Mouse (Mus musculus) limb, embryonic 12.5 days (tissue): Measurements from ENCODE around the gene Sec24d. TPM values are rescaled to one million over a fixed set of nuclear protein-coding genes. Genes with fewer than 3 reads are reported as not detected.
"Not testable (repeated sequence)": the region's sequence is repeated elsewhere in the genome, so short reads cannot be mapped to it uniquely, and the experiment has no call there.

Experiments
- ATAC-seq: fragments of 200-750 bp; cut with Nextera tagmentation; 2 replicates; pipeline ENCODE4 v1.8.0; 2017; ENCODE audit warnings: low read depth, moderate TSS enrichment; ENCODE audit not compliant: insufficient number of reproducible peaks, insufficient read depth, low FRiP score, low TSS enrichment
- H3K27ac ChIP-seq: fragments of 300-500 bp; sonication (generic); 2 replicates; pipeline ENCODE4 v1.5.1; 2016; ENCODE audit warnings: mild to moderate bottlenecking, moderate library complexity
- H3K27me3 ChIP-seq: fragments of 300-500 bp; sonication (generic); 2 replicates; pipeline ENCODE4 v1.6.1; 2016; ENCODE audit warnings: mild to moderate bottlenecking, moderate library complexity
- H3K36me3 ChIP-seq: fragments of 300-500 bp; sonication (generic); 2 replicates; pipeline ENCODE4 v1.6.1; 2016; ENCODE audit warnings: mild to moderate bottlenecking, moderate library complexity
- H3K4me1 ChIP-seq: fragments of 300-500 bp; sonication (generic); replicated peaks from 2 replicates; pipeline ENCODE4 v1.6.1; 2016
- H3K4me2 ChIP-seq: fragments of 300-500 bp; sonication (generic); 2 replicates; pipeline ENCODE4 v1.6.1; 2016; ENCODE audit warnings: mild to moderate bottlenecking, moderate library complexity
- H3K4me3 ChIP-seq: fragments of 300-500 bp; sonication (generic); replicated peaks from 2 replicates; pipeline ENCODE4 v1.5.1; 2016; ENCODE audit warnings: mild to moderate bottlenecking
- H3K9ac ChIP-seq: fragments of 300-500 bp; sonication (generic); replicated peaks from 2 replicates; pipeline ENCODE4 v1.6.1; 2016; ENCODE audit warnings: mild to moderate bottlenecking, moderate library complexity
- H3K9me3 ChIP-seq: fragments of 300-500 bp; sonication (generic); 2 replicates; pipeline ENCODE4 v1.6.1; 2016; ENCODE audit warnings: mild to moderate bottlenecking, moderate library complexity
- WGBS: fragments of 180-500 bp; shearing (Covaris S2); methylation state at CpG from one replicate; pipeline ENCODE4 v1.1.7; 2016; 5-methylcytosine and 5-hydroxymethylcytosine counted together
- polyA plus RNA-seq: library from polyadenylated mRNA; unstranded; fragments of >200 nt; fragmentation: Nextera tagmentation; extraction: Ambion mirVana; gene quantifications from 2 replicates; pipeline ENCODE4 v1.2.1, GENCODE M21; 2016

The Sec24d gene
- polyA plus RNA-seq, 1 experiment from 2014 or later: 41.8 TPM

DNA sequence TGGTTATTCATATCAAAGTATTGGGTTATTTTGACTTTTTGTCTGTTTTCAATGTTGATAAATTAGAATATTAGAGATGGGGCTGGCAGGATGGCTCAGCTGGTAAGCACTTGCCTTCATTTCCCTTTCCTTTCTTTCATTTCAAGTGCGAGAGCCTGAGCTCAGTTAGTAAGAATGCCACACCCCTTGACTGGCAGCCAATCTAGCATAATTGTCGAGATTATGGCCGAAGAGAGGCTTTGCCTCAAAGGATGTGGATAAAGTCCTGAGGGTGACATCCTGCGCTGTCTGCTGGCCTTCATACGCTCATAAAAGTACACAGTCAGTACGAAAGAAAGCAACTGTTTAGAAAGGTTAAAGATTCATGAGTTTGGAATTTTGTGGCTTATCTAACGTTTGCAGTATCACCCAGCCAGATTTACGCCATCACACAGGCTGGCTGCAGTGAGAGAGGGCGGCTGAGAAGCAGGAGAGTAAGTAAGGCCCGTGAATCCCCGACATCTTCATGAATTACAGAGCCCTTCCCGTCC, 71.5 kb downstream of the Sec24d start:
- no peak overlapping the region for H3K4me2 ChIP-seq
- H3K27ac ChIP-seq: no peak overlapping the region
- H3K4me3 ChIP-seq: no peak overlapping the region
- no peaks in the 10 kb centered on the region for H3K9me3 ChIP-seq
- ATAC-seq: no peak
- H3K9ac ChIP-seq: no peak overlapping the region
- H3K4me1 ChIP-seq: peaks cover 17% of the 10 kb centered on the region
- 69% methylated on average over 12 of the region's 12 CpGs for WGBS
- H3K36me3 ChIP-seq: peaks cover 19% of the 10 kb centered on the region
- H3K27me3 ChIP-seq: no peaks in the 10 kb centered on the region

DNA sequence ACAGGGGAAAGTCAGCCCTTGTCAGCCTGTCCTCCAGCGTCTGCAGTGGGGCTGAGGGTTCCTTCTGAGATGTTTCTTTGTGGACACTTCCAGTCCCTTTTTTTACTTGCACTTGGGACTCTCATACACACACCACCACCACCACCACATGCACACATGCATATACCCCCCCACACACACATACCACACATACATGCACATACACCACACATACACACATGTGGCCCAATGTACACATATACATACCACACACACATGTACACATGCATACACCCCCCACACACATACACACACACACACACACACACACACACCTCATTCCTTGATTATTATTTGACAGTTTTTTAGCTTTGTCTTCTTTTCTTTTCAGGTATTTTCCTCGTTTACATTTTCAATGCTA, 73.8 kb downstream of the Sec24d start:
- Histone ChIP-seq H3K4me1 (peaks cover 7% of the 10 kb centered on the region), H3K4me3 (no peak overlapping the region), H3K9me3 (no peaks in the 10 kb centered on the region), H3K36me3 (peaks cover 27% of the 10 kb centered on the region), H3K4me2 (no peak overlapping the region), H3K27ac (no peak overlapping the region), H3K27me3 (no peaks in the 10 kb centered on the region), H3K9ac (no peak overlapping the region)
- WGBS: 88% methylated on average over 2 of the region's 2 CpGs
- ATAC-seq: no peak

DNA sequence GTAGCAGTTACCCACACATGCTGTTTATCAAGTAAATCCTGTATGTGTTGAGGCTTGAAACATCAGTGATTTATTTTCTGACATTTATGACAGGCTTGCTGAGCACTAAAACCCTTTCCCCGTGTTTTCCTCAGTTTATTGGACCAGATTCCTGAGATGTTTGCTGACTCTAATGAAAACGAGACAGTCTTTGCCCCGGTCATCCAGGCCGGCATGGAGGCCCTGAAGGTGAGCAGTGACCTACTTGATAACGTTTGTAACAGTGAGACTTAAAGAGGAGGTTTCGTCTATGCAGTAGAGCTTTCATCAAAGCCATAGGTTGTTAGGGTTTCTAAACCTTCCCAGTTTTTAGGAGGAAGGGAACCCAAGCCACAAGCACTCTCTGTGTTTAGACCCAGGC, 76.4 kb downstream of the Sec24d start:
- 20% methylated on average over 6 of the region's 6 CpGs for WGBS

DNA sequence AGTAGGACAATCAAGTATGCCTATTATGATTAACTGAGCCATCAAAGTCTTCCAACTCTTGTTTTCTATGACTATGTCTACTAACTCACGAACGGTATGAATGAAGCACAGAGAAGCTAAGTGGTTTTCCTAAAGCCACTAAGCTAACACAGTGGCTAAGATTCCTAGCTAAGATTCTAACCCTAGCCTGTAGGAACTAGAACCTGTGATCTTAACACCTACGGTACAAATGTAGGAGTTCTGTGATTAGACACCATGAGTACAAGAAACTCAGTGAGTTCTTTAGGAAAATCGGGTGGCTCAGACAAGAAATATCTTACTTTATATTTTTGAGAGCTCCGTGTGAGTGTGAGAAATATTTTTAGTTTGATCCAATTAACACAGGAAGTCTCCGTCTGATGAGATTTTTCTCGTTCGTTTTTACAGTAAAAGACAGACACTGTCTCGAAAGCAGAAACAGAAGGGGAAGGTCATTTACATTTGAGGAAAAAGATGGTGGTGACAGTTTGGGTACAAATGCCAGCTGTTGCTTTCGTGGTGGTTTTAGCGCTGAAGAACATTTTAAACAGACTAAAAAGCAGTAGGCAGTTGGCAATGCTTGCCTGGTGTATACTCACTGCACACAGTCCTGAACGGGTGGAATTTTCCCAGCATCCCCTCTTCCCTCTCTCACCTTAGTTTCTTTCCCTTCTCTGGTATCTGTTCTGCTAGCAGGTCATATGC, 81.0 kb downstream of the Sec24d start:
- Histone ChIP-seq H3K27me3 (no peaks in the 10 kb centered on the region), H3K9me3 (0 out of 2 replicates have a peak, but pooled peaks cover 2% of the 10 kb centered on the region), H3K4me2 (no peak overlapping the region), H3K4me1 (peaks cover 5% of the 10 kb centered on the region; the same call in 1 of the 2 replicates), H3K36me3 (peaks cover 33% of the 10 kb centered on the region; the same call in 1 of the 2 replicates), H3K4me3 (no peak overlapping the region), H3K27ac (no peak overlapping the region), H3K9ac (no peak overlapping the region)
- no peak for ATAC-seq
- 89% methylated on average over 12 of the region's 12 CpGs for WGBS

More for the DNA sequence above, 76.4 kb downstream of the Sec24d start:
- peaks cover 5% of the 10 kb centered on the region; the same call in 1 of the 2 replicates for H3K4me1 ChIP-seq
- ATAC-seq: no peak
- peak overlapping the region; percentile 37; the same call in 1 of the 2 replicates for H3K27ac ChIP-seq
- H3K36me3 ChIP-seq: peaks cover 27% of the 10 kb centered on the region; the same call in 1 of the 2 replicates
- H3K4me3 ChIP-seq: no peak overlapping the region
- H3K9me3 ChIP-seq: 0 out of 2 replicates have a peak, but pooled peaks cover 2% of the 10 kb centered on the region
- H3K9ac ChIP-seq: no peak overlapping the region
- no peak overlapping the region for H3K4me2 ChIP-seq
- H3K27me3 ChIP-seq: no peaks in the 10 kb centered on the region

DNA sequence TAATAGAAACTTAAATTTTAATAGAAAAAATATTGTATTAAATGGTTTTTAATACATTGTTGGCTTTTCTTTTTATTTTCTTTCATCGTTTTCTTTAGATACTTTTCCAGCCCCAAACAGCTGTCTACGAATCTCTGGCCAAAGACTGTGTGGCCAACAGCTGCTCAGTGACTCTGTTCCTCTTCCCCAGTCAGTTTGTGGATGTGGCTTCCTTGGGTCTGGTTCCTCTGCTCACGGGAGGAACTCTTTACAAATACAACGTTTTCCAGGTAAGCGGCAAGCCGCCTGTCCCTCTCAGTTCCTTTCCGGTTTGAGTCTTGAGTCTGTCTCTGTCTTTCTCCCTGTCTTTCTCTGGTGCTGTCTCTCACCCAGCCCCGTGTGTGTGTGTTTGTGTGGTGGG, 83.3 kb downstream of the Sec24d start:
- Histone ChIP-seq H3K4me1 (no peaks in the 10 kb centered on the region), H3K4me2 (no peak overlapping the region), H3K27me3 (no peaks in the 10 kb centered on the region), H3K9me3 (0 out of 2 replicates have a peak, but pooled peaks cover 2% of the 10 kb centered on the region), H3K27ac (no peak overlapping the region), H3K36me3 (peaks cover 38% of the 10 kb centered on the region; the same call in 1 of the 2 replicates), H3K9ac (no peak overlapping the region), H3K4me3 (no peak overlapping the region)
- no peak for ATAC-seq
- 86% methylated on average over 8 of the region's 8 CpGs for WGBS

DNA sequence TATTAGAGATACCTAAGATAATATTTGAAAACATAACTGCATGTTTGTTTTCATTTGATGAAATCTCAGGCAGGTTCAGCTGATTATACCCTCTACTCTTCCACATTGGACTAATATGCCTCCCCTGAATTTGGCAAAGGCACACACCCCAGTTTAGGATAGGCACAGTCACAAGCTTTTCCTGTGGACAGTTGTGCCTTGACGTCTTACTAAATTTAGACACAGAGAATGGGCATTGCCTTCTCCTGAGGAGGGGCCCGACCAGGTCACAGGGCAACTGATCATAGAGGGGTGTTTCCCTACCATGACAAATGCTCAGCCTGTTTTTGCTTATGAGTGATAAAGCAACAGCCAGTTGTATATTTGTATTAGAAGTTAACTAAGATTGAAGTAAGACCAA, 84.3 kb downstream of the Sec24d start:
- 0 out of 2 replicates have a peak, but pooled peaks cover under 1% of the 10 kb centered on the region for H3K9me3 ChIP-seq
- H3K27me3 ChIP-seq: no peaks in the 10 kb centered on the region
- WGBS: 78% methylated on average over 2 of the region's 2 CpGs
- H3K36me3 ChIP-seq: peaks cover 41% of the 10 kb centered on the region; the same call in 1 of the 2 replicates
- H3K4me1 ChIP-seq: no peaks in the 10 kb centered on the region
- no peak overlapping the region for H3K9ac ChIP-seq
- no peak overlapping the region for H3K27ac ChIP-seq
- no peak overlapping the region for H3K4me2 ChIP-seq
- ATAC-seq: no peak
- H3K4me3 ChIP-seq: no peak overlapping the region

DNA sequence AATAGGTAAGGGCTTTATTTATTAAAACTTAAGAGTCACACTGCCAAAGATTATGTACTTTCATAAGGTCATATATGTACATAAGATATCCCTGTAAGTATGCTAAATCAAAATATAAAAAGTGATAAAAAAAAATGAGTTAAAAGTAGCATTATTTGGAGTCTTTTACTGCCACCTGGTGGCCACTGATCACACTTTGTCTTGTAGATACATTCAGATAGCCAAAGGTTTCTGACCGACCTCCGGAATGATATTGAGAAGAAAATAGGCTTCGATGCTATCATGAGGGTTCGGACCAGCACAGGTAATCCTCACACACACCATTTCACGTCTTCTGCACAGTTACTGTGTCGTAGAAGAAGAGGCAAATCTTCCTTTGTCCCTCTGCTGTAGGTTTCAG, 85.9 kb downstream of the Sec24d start:
- ATAC-seq: no peak
- 68% methylated on average over 6 of the region's 6 CpGs for WGBS
- H3K36me3 ChIP-seq: peaks cover 46% of the 10 kb centered on the region

DNA sequence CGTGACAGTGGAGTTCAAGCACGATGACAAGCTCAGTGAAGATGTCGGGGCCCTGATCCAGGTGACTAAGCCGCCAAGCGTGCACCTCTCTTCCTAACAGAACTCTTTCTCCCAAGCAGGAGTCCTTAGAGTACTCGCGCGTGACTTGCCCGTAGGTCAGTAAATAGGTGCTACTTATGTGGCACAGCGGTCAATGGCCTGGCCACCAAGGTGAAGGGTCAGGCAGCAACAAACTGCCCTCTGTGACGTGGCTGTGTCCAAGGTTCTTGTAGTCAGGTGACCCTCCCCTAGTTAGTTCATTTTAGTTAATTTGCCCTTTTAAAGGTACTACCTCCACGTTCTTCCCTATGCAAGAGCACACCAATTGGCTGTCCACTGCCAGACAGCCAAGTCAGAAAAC, 86.4 kb downstream of the Sec24d start:
- no peak overlapping the region for H3K9ac ChIP-seq
- no peak overlapping the region for H3K27ac ChIP-seq
- no peaks in the 10 kb centered on the region for H3K9me3 ChIP-seq
- H3K27me3 ChIP-seq: no peaks in the 10 kb centered on the region
- no peak overlapping the region for H3K4me3 ChIP-seq
- H3K4me2 ChIP-seq: no peak overlapping the region
- no peak for ATAC-seq
- H3K36me3 ChIP-seq: peaks cover 49% of the 10 kb centered on the region
- H3K4me1 ChIP-seq: no peaks in the 10 kb centered on the region
- 87% methylated on average over 12 of the region's 12 CpGs for WGBS

More for the DNA sequence above, 85.9 kb downstream of the Sec24d start:
- no peak overlapping the region for H3K9ac ChIP-seq
- H3K4me1 ChIP-seq: no peaks in the 10 kb centered on the region
- no peaks in the 10 kb centered on the region for H3K9me3 ChIP-seq
- no peaks in the 10 kb centered on the region for H3K27me3 ChIP-seq
- no peak overlapping the region for H3K27ac ChIP-seq
- H3K4me3 ChIP-seq: no peak overlapping the region
- H3K4me2 ChIP-seq: no peak overlapping the region

DNA sequence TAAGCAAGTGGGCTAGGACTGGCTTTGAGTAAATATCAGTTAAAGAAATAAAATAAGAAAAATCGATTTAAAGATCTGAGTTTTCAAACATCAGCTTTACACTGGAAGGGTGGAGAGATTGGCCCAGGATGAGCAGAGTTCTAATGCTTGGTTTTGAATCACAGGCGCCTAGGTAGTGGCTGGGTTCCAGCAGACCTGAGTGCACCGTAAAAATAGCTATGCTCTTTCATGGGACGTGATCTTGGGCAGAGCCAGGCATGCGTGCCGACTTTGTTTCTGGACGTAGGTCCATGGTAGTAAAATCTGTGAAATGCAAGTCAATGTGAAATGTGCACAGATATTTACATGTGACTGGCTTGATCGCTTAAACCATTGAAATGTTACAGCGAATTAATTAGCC, 87.1 kb downstream of the Sec24d start:
- no peak for ATAC-seq
- Histone ChIP-seq H3K4me1 (no peaks in the 10 kb centered on the region), H3K27me3 (no peaks in the 10 kb centered on the region), H3K9ac (no peak overlapping the region), H3K4me2 (no peak overlapping the region), H3K9me3 (no peaks in the 10 kb centered on the region), H3K4me3 (no peak overlapping the region), H3K27ac (no peak overlapping the region), H3K36me3 (peaks cover 52% of the 10 kb centered on the region)
- WGBS: 85% methylated on average over 9 of the region's 9 CpGs

DNA sequence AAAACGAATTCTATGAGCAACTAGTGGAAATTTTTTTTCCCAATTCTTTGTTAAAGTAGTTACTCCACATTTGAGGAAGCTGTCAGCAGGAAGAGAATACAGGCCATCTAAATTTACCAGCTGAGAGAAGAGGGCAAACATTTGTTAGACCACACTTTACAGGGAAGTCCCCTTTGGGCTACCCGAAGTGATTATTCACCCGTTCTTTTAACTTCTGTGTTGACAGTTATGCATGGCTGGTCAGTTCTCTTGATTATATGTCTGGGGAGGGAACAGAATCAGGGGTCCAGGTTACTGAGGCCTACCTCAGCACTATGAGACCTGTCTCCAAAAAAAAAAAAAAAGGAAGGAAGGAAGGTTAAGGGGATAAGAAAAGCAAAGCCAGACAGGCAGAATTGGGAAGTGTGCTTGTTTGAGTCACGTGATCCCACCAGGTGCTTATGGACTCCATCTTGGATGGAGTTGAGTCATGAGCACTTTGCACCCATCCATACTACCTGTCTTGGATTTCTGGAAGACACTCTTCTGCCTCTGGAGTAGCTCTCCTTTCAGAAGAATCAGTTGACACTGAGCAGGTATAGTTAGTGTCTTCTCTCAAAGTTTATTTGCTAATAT, 89.2 kb downstream of the Sec24d start:
- H3K4me3 ChIP-seq: no peak overlapping the region
- H3K9me3 ChIP-seq: no peaks in the 10 kb centered on the region
- H3K4me2 ChIP-seq: no peak overlapping the region
- H3K36me3 ChIP-seq: peaks cover 51% of the 10 kb centered on the region
- WGBS: 81% methylated on average over 4 of the region's 4 CpGs
- H3K9ac ChIP-seq: no peak overlapping the region
- no peak overlapping the region for H3K27ac ChIP-seq
- ATAC-seq: no peak
- H3K27me3 ChIP-seq: no peaks in the 10 kb centered on the region
- no peaks in the 10 kb centered on the region for H3K4me1 ChIP-seq

DNA sequence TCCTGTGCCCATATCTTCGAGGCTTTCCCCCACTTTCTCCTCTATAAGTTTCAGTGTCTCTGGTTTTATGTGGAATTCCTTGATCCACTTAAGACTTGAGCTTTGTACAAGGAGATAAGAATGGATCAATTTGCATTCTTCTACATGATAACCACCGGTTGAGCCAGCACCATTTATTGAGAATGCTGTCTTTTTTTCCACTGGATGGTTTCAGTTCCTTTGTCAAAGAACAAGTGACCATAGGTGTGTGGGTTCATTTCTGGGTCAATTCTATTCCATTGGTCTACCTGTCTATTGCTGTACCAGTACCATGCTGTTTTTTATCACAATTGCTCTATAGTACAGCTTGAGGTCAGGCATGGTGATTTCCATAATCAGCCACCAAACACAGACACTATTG, 99.6 kb downstream of the Sec24d start:
- 89% methylated on average over 2 of the region's 2 CpGs for WGBS
- H3K36me3 ChIP-seq: peaks cover 75% of the 10 kb centered on the region
- not testable (repeated sequence) for H3K4me1 ChIP-seq

More for the DNA sequence above, 99.6 kb downstream of the Sec24d start:
- not testable (repeated sequence) for H3K4me2 ChIP-seq, H3K9me3 ChIP-seq, H3K9ac ChIP-seq, H3K4me3 ChIP-seq, H3K27ac ChIP-seq, H3K27me3 ChIP-seq, ATAC-seq
